Mouse (Mus musculus) embryonic facial prominence, embryonic 12.5 days (tissue): ENCODE measurements around the gene Crybb1. TPM values are rescaled to one million over a fixed set of nuclear protein-coding genes. Genes with fewer than 3 reads are reported as not detected.

ENCODE experiments used
- polyA plus RNA-seq: library from polyadenylated mRNA; unstranded; fragments of >200 nt; fragmentation: Nextera tagmentation; extraction: Ambion mirVana; gene quantifications from 2 replicates; pipeline ENCODE4 v1.2.1, GENCODE M21; 2016

Crybb1 gene
- polyA plus RNA-seq, 1 experiment from 2014 or later, result 95.4 TPM

Other genes starting within 250 kb of the Crybb1 start
- 11.0 and 20.1 TPM in 2 replicates for gene Cryba4, start 3.3 kb upstream of the Crybb1 start, polyA plus RNA-seq
- 33.9 and 36.4 TPM in 2 replicates for gene Tpst2, start 20.9 kb downstream of the Crybb1 start, polyA plus RNA-seq
- 37.7 and 41.3 TPM in 2 replicates for gene Tfip11, start 70.5 kb downstream of the Crybb1 start, polyA plus RNA-seq
- gene Srrd, start 87.2 kb downstream of the Crybb1 start, polyA plus RNA-seq, result 54.2 and 57.1 TPM in 2 replicates
- gene Hps4, start 87.3 kb downstream of the Crybb1 start, polyA plus RNA-seq, result 40.0 and 44.0 TPM in 2 replicates
- gene Gm6583, start 100.2 kb downstream of the Crybb1 start, polyA plus RNA-seq, result 0.41 and 0.67 TPM in 2 replicates
- 32.7 and 33.7 TPM in 2 replicates for gene Asphd2, start 139.1 kb downstream of the Crybb1 start, polyA plus RNA-seq
- not detected in 2 replicates for gene Gm6588, start 193.6 kb downstream of the Crybb1 start, polyA plus RNA-seq